Comparison of ENCODE assay signal across 1 mouse cellular context in genomic region chr19:6996006-6996405, GRCm38 (mm10).
TF ChIP-seq lines count a peak whose summit lies in the region.

Gene Nudt22 (minus strand): TSS chr19:6996117.
Gene Trpt1 (plus strand): TSS chr19:6996131.

TF ChIP-seq in C2C12, 6 proteins besides CTCF, POLR2A, EP300 and RAD21:
- TF ChIP-seq FOSL1 (IDR thresholded peaks at IDR 0.05; ENCODE audit: insufficient read depth, low read length, poor library complexity, severe bottlenecking) = no peak
- TF ChIP-seq MAX (IDR thresholded peaks at IDR 0.05) = no peak
